7 mouse cellular contexts compared by ENCODE assay signal in the genomic region with DNA sequence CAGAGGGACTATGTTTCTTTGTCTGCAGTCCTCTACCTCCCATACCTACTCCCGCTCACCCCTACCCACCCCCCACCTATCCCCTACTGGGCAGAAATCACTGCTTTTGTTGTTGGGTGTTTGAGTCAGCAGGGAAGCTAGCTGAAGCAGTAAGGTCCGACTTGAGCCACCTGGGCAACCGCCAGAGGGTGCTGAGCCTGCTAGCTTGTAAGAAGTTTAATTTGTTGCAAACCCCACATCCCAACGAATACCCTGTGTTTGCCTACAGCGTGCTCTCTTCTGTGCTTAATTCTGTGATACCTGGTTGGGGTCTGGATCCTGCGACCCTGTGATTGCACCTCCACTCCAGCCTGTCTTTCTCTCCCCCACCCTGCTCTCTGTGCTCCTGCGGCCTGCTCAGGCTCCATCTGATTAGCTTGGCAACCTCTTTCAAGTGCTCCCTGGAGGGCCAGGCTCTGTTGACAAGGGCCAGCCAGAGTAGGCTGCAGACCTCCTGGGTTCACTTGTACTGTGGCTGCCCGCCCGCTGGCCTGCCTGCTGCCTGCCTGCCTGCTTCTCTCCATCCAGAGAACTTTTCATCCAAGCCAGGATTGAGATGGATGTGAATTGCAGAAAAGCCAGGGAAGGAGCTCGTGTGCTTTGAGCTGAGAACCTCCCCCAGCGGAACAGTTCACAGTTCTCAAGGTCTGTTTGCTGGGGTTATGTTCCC.
DNase-seq lines count a peak whose midpoint lies in the region; ATAC-seq lines count a peak whose summit lies in the region.

No protein-coding gene starts in this region.

- H3K27ac ChIP-seq in neural tube, embryonic 12.5 days: no peak overlapping the region
- peak overlapping the region; percentile 66 for H3K27ac ChIP-seq in kidney, embryonic 16.5 days (ENCODE audit: low read length)
- peak overlapping the region; percentile 8 for H3K27ac ChIP-seq in midbrain, embryonic 13.5 days

- H3K9me3 ChIP-seq in neural tube, embryonic 12.5 days: no peaks in the 10 kb centered on the region
- no peaks in the 10 kb centered on the region for H3K9me3 ChIP-seq in kidney, embryonic 16.5 days (ENCODE audit: low read length)
- no peaks in the 10 kb centered on the region for H3K9me3 ChIP-seq in midbrain, embryonic 13.5 days

- DNase-seq in neural tube, embryonic 10.5 days (ENCODE audit: extremely low spot score, low spot score): no peak
- DNase-seq in fibroblast of lung, adult 2 months (ENCODE audit: low read depth): peak; percentile 23
- no peak for DNase-seq in adipocyte (ENCODE audit: low spot score)
- no peak for DNase-seq in spleen, postnatal 10 days (ENCODE audit: low spot score in 2 of 2)

- WGBS in neural tube, embryonic 12.5 days: 17% methylated on average over 11 of the region's 11 CpGs
- WGBS in kidney, embryonic 16.5 days: 28% methylated on average over 11 of the region's 11 CpGs
- 11% methylated on average over 11 of the region's 11 CpGs for WGBS in midbrain, embryonic 13.5 days

- 0 out of 2 replicates have a peak, but pooled peaks cover 7% of the 10 kb centered on the region for H3K27me3 ChIP-seq in neural tube, embryonic 12.5 days (replicated peaks)
- H3K27me3 ChIP-seq in kidney, embryonic 16.5 days (ENCODE audit: insufficient read depth, low read length): no peaks in the 10 kb centered on the region
- H3K27me3 ChIP-seq in midbrain, embryonic 13.5 days: peaks cover 55% of the 10 kb centered on the region

- ATAC-seq in neural tube, embryonic 12.5 days (ENCODE audit: low FRiP score, low read depth): 0 out of 2 replicates have a peak, but pooled peaks have one; percentile 35
- no peak for ATAC-seq in kidney, embryonic 16.5 days (ENCODE audit: low FRiP score, low TSS enrichment)
- ATAC-seq in midbrain, embryonic 13.5 days: peak; percentile 65

- H3K9ac ChIP-seq in neural tube, embryonic 12.5 days: no peak overlapping the region
- peak overlapping the region; percentile 48 for H3K9ac ChIP-seq in kidney, embryonic 16.5 days (replicated peaks; ENCODE audit: low read length)
- 0 out of 2 replicates have a peak overlapping the region, but pooled peaks have one; percentile 15 for H3K9ac ChIP-seq in midbrain, embryonic 13.5 days (replicated peaks)

- no peaks in the 10 kb centered on the region for H3K36me3 ChIP-seq in neural tube, embryonic 12.5 days
- H3K36me3 ChIP-seq in kidney, embryonic 16.5 days (ENCODE audit: insufficient read depth, low read length): no peaks in the 10 kb centered on the region
- no peaks in the 10 kb centered on the region for H3K36me3 ChIP-seq in midbrain, embryonic 13.5 days

- no peak overlapping the region for H3K4me3 ChIP-seq in neural tube, embryonic 12.5 days
- H3K4me3 ChIP-seq in kidney, embryonic 16.5 days (ENCODE audit: low read length): no peak overlapping the region
- no peak overlapping the region for H3K4me3 ChIP-seq in midbrain, embryonic 13.5 days (replicated peaks)

- H3K4me2 ChIP-seq in neural tube, embryonic 12.5 days (replicated peaks): no peak overlapping the region
- no peak overlapping the region for H3K4me2 ChIP-seq in kidney, embryonic 16.5 days (replicated peaks; ENCODE audit: low read depth, low read length)
- peak overlapping the region; percentile 16 for H3K4me2 ChIP-seq in midbrain, embryonic 13.5 days (replicated peaks)

- peaks cover 27% of the 10 kb centered on the region for H3K4me1 ChIP-seq in neural tube, embryonic 12.5 days
- H3K4me1 ChIP-seq in kidney, embryonic 16.5 days (ENCODE audit: insufficient read depth, low read length): peaks cover 48% of the 10 kb centered on the region
- H3K4me1 ChIP-seq in midbrain, embryonic 13.5 days (replicated peaks): peaks cover 33% of the 10 kb centered on the region
